Mouse (Mus musculus): ENCODE results near the gene Utp3. TPM values are rescaled to one million over a fixed set of nuclear protein-coding genes. Genes with fewer than 3 reads are reported as not detected.
A peak's percentile ranks its signal among the peaks of the same experiment; 100 is the strongest.
"Not testable (repeated sequence)": the region's sequence is repeated elsewhere in the genome, so short reads cannot be mapped to it uniquely, and the experiment has no call there.

The Utp3 gene
- polyA plus RNA-seq (2016; fragmentation: Nextera tagmentation; extraction: Ambion mirVana) = 87.5 and 88.2 TPM in 2 replicates

DNA sequence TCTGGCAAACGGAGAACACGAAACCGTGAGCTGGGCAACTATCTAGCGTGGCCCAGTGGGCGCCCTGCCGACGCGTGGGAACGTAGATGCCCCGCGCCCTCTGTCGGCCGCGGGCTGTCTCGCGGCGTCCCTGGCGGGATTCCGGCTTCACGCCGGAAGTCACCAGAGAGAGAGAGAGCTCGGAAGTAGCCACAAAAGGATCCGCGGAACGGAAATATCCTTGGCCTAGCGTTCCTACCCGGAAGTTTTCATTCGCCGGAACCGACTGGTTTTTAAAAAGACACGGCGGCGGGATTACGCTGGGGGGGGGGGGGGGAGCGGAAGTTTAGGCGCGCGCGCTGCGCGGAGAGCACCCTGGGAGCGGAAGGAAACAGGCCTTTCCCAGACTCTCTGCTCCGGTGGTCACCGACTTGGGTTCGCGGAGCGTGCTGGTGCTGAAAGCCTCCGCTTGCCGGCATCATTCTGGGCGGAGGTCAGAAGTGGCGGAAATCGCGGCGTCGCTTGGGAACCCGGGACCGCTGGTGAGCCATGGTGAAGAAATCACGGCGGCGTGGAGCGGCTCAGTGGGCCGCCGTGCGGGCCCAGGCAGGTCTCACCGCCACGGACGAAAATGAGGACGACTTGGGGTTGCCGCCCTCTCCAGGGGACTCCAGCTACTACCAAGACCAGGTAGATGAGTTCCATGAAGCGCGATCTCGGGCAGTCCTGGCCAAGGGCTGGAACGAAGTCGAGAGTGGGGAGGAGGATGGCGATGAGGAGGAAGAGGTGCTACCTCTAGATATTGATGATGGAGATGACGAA, at the start of gene Utp3:
Gene Utp3 (plus strand): TSS at position 377 of the 801 bp plus-strand sequence.
- no peaks in the 10 kb centered on the region for H3K9me3 ChIP-seq
- peaks cover 28% of the 10 kb centered on the region for H3K36me3 ChIP-seq (replicated peaks)
- peak within 1 kb of the TSS; percentile 94 for H3K27ac ChIP-seq (replicated peaks)
- WGBS = under 1% methylated on average over 76 of the region's 76 CpGs
- H3K4me3 ChIP-seq = peak within 1 kb of the TSS; percentile 91
- peaks cover 17% of the 10 kb centered on the region for H3K4me1 ChIP-seq
- H3K27me3 ChIP-seq (replicated peaks; ENCODE audit: low read depth, poor library complexity, severe bottlenecking) = no peaks in the 10 kb centered on the region
- DNase-seq (ENCODE audit: low spot score) = peak; percentile 95

- WGBS = 65% methylated on average over 1 of the region's 1 CpGs
- Histone ChIP-seq H3K4me1 (no peaks in the 10 kb centered on the region), H3K27ac (replicated peaks) (no peak overlapping the region), H3K9me3 (no peaks in the 10 kb centered on the region), H3K27me3 (replicated peaks; ENCODE audit: low read depth, poor library complexity, severe bottlenecking) (no peaks in the 10 kb centered on the region), H3K4me3 (no peak overlapping the region), H3K36me3 (replicated peaks) (no peaks in the 10 kb centered on the region)
- DNase-seq (ENCODE audit: low spot score) = no peak
Observed at GRCm38 (mm10) chr5:88508555-88508954, 45.7 kb upstream of the Utp3 start.

- no peaks in the 10 kb centered on the region for H3K36me3 ChIP-seq (replicated peaks)
- WGBS = 84% methylated on average over 1 of the region's 1 CpGs
- no peak for DNase-seq (ENCODE audit: low spot score)
- H3K9me3 ChIP-seq = no peaks in the 10 kb centered on the region
- H3K4me3 ChIP-seq = no peak overlapping the region
- H3K4me1 ChIP-seq = no peaks in the 10 kb centered on the region
- H3K27ac ChIP-seq (replicated peaks) = no peak overlapping the region
- no peaks in the 10 kb centered on the region for H3K27me3 ChIP-seq (replicated peaks; ENCODE audit: low read depth, poor library complexity, severe bottlenecking)
Observed at GRCm38 (mm10) chr5:88508990-88509389, 45.3 kb upstream of the Utp3 start.

- Histone ChIP-seq H3K4me1 (no peaks in the 10 kb centered on the region), H3K36me3 (replicated peaks) (no peaks in the 10 kb centered on the region), H3K4me3 (no peak overlapping the region), H3K9me3 (no peaks in the 10 kb centered on the region), H3K27ac (replicated peaks) (no peak overlapping the region), H3K27me3 (replicated peaks; ENCODE audit: low read depth, poor library complexity, severe bottlenecking) (no peaks in the 10 kb centered on the region)
- DNase-seq (ENCODE audit: low spot score) = no peak
- 11% methylated on average over 2 of the region's 2 CpGs for WGBS
Observed at GRCm38 (mm10) chr5:88519232-88519631, 35.0 kb upstream of the Utp3 start.

DNA sequence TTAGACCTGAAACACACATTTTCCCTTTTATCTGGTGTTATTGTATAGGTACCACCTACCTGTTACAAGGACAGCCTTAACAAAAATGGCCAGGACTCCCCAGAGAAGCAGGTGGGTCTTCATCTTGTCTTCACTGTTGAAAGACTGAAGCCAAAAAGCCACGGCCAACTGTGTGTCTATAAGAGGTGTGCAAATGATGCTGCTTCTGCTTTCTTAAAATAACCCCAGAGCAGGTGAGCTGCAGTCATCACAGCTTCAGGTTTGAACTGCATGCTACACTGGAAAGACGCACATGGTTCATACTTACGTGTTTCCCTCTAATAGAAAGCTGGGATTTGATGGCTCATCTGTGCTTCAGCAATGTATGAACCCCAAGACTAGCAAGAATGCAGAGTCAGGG, 26.6 kb upstream of the Utp3 start, which contains the start of gene Jchain:
Gene Jchain (minus strand): TSS at position 235 of the 400 bp plus-strand sequence.
- no peak for DNase-seq (ENCODE audit: low spot score)
- H3K4me1 ChIP-seq = no peaks in the 10 kb centered on the region
- no peaks in the 10 kb centered on the region for H3K9me3 ChIP-seq
- H3K4me3 ChIP-seq = no peak within 1 kb of the TSS
- no peaks in the 10 kb centered on the region for H3K27me3 ChIP-seq (replicated peaks; ENCODE audit: low read depth, poor library complexity, severe bottlenecking)
- WGBS = 88% methylated on average over 3 of the region's 3 CpGs
- no peaks in the 10 kb centered on the region for H3K36me3 ChIP-seq (replicated peaks)
- no peak within 1 kb of the TSS for H3K27ac ChIP-seq (replicated peaks)

DNA sequence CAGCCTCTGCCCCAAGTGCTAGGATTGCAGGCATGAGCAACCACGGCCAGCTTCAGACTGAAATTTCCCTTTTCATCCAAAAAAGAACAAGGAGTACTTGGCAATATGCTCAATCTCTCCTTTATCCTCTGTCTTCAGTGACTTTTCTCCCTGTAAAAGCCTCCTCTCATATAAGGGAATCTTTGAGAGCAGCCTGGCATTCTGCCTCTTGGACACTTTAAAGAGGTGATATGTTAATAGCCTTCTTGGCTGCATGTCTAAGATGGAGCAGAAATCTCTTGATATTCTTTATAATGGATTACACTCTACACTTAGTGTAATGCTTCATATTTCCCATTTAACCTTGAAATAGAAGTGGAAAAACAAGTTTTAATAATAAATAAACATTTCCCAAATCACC, 23.4 kb upstream of the Utp3 start:
- Histone ChIP-seq H3K27ac (replicated peaks) (no peak overlapping the region), H3K9me3 (no peaks in the 10 kb centered on the region), H3K4me3 (no peak overlapping the region), H3K36me3 (replicated peaks) (no peaks in the 10 kb centered on the region), H3K4me1 (no peaks in the 10 kb centered on the region), H3K27me3 (replicated peaks; ENCODE audit: low read depth, poor library complexity, severe bottlenecking) (no peaks in the 10 kb centered on the region)
- 71% methylated on average over 1 of the region's 1 CpGs for WGBS
- DNase-seq (ENCODE audit: low spot score) = no peak

- Histone ChIP-seq H3K9me3 (no peaks in the 10 kb centered on the region), H3K27me3 (replicated peaks; ENCODE audit: low read depth, poor library complexity, severe bottlenecking) (no peaks in the 10 kb centered on the region), H3K4me1 (peaks cover 15% of the 10 kb centered on the region), H3K36me3 (replicated peaks) (no peaks in the 10 kb centered on the region), H3K27ac (replicated peaks) (no peak overlapping the region), H3K4me3 (no peak overlapping the region)
- WGBS = 76% methylated on average over 3 of the region's 3 CpGs
- DNase-seq (ENCODE audit: low spot score) = no peak
Observed at GRCm38 (mm10) chr5:88534697-88535096, 19.6 kb upstream of the Utp3 start.

GRCm38 (mm10) chr5:88540845-88541244, 13.4 kb upstream of the Utp3 start:
- Histone ChIP-seq H3K27ac (replicated peaks) (no peak overlapping the region), H3K4me3 (no peak overlapping the region), H3K36me3 (replicated peaks) (no peaks in the 10 kb centered on the region), H3K9me3 (no peaks in the 10 kb centered on the region), H3K27me3 (replicated peaks; ENCODE audit: low read depth, poor library complexity, severe bottlenecking) (no peaks in the 10 kb centered on the region), H3K4me1 (peaks cover 15% of the 10 kb centered on the region)
- DNase-seq (ENCODE audit: low spot score) = no peak

DNA sequence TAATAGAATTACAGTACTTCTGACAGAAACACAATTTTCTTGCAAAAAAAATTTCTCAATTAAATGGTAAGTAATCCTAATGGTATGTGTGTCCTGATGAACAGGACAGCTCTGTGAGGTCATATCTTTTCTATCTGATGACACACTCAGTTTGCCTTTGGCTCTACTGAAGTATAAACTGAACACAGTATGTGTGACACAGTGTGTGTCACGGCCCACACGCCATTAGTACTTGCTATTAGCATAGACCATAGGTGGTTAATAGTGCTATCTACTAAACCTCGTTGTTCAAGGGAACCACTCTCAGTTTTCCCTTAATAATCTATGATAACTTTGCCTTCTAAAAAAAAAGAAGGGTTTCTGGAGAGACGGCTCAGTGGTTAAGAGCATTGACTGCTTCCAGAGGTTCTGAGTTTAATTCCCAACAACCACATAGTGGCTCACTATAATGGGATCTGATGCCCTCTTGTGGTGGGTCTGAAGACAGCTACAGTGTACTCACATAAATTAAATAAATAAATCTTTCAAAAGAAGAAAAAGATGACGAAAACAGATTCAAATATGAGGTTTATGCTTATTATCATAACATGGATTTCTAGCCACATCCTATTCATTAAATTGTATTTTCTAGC, 11.5 kb upstream of the Utp3 start:
- no peak for DNase-seq (ENCODE audit: low spot score)
- H3K27me3 ChIP-seq (replicated peaks; ENCODE audit: low read depth, poor library complexity, severe bottlenecking) = no peaks in the 10 kb centered on the region
- no peak overlapping the region for H3K27ac ChIP-seq (replicated peaks)
- H3K4me3 ChIP-seq = no peak overlapping the region
- H3K9me3 ChIP-seq = no peaks in the 10 kb centered on the region
- WGBS = 62% methylated on average over 5 of the region's 5 CpGs
- peaks cover 3% of the 10 kb centered on the region for H3K4me1 ChIP-seq
- no peaks in the 10 kb centered on the region for H3K36me3 ChIP-seq (replicated peaks)

- not testable (repeated sequence) for H3K9me3 ChIP-seq; DNase-seq (ENCODE audit: low spot score)
- WGBS = 75% methylated on average over 1 of the region's 1 CpGs
Observed at GRCm38 (mm10) chr5:88544411-88544810, 9.9 kb upstream of the Utp3 start.

DNA sequence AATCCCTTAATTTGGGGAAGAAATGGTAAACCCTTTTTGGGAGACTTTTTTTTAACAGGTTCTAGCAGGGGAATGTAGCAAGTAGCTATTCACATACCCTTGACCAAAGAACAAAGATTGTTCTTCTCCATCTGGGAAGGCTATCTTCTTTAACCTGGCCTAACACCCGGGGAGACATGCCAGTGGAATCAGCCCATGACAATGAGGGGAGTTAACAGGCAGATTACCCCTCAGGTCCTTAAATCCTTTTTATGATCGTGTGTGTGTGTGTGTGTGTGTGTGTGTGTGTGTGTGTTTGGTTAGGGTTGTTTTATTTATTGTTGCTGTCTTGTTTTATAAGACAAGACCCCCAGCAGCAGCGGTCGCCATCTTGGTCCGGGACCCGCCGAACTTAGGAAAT, 8.7 kb upstream of the Utp3 start:
- no peaks in the 10 kb centered on the region for H3K4me1 ChIP-seq
- WGBS = 89% methylated on average over 7 of the region's 7 CpGs
- H3K27ac ChIP-seq (replicated peaks) = no peak overlapping the region
- no peaks in the 10 kb centered on the region for H3K36me3 ChIP-seq (replicated peaks)
- H3K27me3 ChIP-seq (replicated peaks; ENCODE audit: low read depth, poor library complexity, severe bottlenecking) = no peaks in the 10 kb centered on the region
- H3K4me3 ChIP-seq = no peak overlapping the region
- no peaks in the 10 kb centered on the region for H3K9me3 ChIP-seq
- no peak for DNase-seq (ENCODE audit: low spot score)

More at GRCm38 (mm10) chr5:88544411-88544810, 9.9 kb upstream of the Utp3 start:
- not testable (repeated sequence) for H3K4me1 ChIP-seq; H3K4me3 ChIP-seq; H3K27me3 ChIP-seq (replicated peaks; ENCODE audit: low read depth, poor library complexity, severe bottlenecking); H3K27ac ChIP-seq (replicated peaks); H3K36me3 ChIP-seq (replicated peaks)

GRCm38 (mm10) chr5:88553271-88554085, 784 bp upstream of the Utp3 start:
- H3K27me3 ChIP-seq (replicated peaks; ENCODE audit: low read depth, poor library complexity, severe bottlenecking) = no peaks in the 10 kb centered on the region
- 9% methylated on average over 29 of the region's 29 CpGs for WGBS
- H3K4me1 ChIP-seq = peaks cover 17% of the 10 kb centered on the region
- H3K4me3 ChIP-seq = peak overlapping the region; percentile 91
- peak overlapping the region; percentile 94 for H3K27ac ChIP-seq (replicated peaks)
- H3K9me3 ChIP-seq = no peaks in the 10 kb centered on the region
- peaks cover 28% of the 10 kb centered on the region for H3K36me3 ChIP-seq (replicated peaks)
- no peak for DNase-seq (ENCODE audit: low spot score)

Measured in embryonic facial prominence, embryonic 10.5 days (tissue).